Mouse (Mus musculus) liver, embryonic 13.5 days (tissue): ENCODE data around the gene Esrrb. TPM values are rescaled to one million over a fixed set of nuclear protein-coding genes. Genes with fewer than 3 reads are reported as not detected.
A peak's percentile ranks its signal among the peaks of the same experiment; 100 is the strongest.

Source experiments
- ATAC-seq: fragments of 200-750 bp; cut with Nextera tagmentation; 2 replicates; pipeline ENCODE4 v1.8.0; 2017; ENCODE audit warnings: low read depth, mild to moderate bottlenecking, moderate number of reproducible peaks, moderate library complexity
- DNase-seq: peaks from one replicate; pipeline ENCODE4 v3.0.0; 2022
- H3K27ac ChIP-seq: fragments of 300-500 bp; sonication (generic); 2 replicates; pipeline ENCODE4 v1.5.1; 2015; ENCODE audit warnings: moderate library complexity, mild to moderate bottlenecking, inconsistent platforms
- H3K27me3 ChIP-seq: fragments of 300-500 bp; sonication (generic); 2 replicates; pipeline ENCODE4 v1.6.1; 2015; ENCODE audit warnings: mild to moderate bottlenecking, inconsistent platforms
- H3K36me3 ChIP-seq: fragments of 300-500 bp; sonication (generic); 2 replicates; pipeline ENCODE4 v1.6.1; 2015; ENCODE audit warnings: mild to moderate bottlenecking, inconsistent platforms
- H3K4me1 ChIP-seq: fragments of 300-500 bp; sonication (generic); replicated peaks from 2 replicates; pipeline ENCODE4 v1.6.1; 2015; ENCODE audit warnings: inconsistent platforms
- H3K4me2 ChIP-seq: fragments of 300-500 bp; sonication (generic); 2 replicates; pipeline ENCODE4 v1.6.1; 2015; ENCODE audit warnings: inconsistent platforms, mild to moderate bottlenecking, moderate library complexity
- H3K4me3 ChIP-seq: fragments of 300-500 bp; sonication (generic); replicated peaks from 2 replicates; pipeline ENCODE4 v1.5.1; 2015; ENCODE audit warnings: mild to moderate bottlenecking, inconsistent platforms
- H3K9ac ChIP-seq: fragments of 300-500 bp; sonication (generic); 2 replicates; pipeline ENCODE4 v1.6.1; 2015; ENCODE audit warnings: mild to moderate bottlenecking, inconsistent platforms
- H3K9me3 ChIP-seq: fragments of 300-500 bp; sonication (generic); replicated peaks from 2 replicates; pipeline ENCODE4 v1.6.1; 2016; ENCODE audit warnings: inconsistent platforms
- WGBS: fragments of 180-500 bp; shearing (Covaris S2); methylation state at CpG from one replicate; pipeline ENCODE4 v1.1.7; 2015; ENCODE audit not compliant: insufficient replicate concordance; 5-methylcytosine and 5-hydroxymethylcytosine counted together
- polyA plus RNA-seq: library from polyadenylated mRNA; unstranded; fragments of >200 nt; fragmentation: Nextera tagmentation; extraction: Ambion mirVana; gene quantifications from 2 replicates; pipeline ENCODE4 v1.2.1, GENCODE M21; 2015

The Esrrb gene
- polyA plus RNA-seq: 0.07 TPM in 1 of 2 replicates, not detected in the other

- no peak for ATAC-seq
- no peak for DNase-seq
- Histone ChIP-seq H3K36me3 (no peaks in the 10 kb centered on the region), H3K9ac (no peak within 1 kb of the TSS), H3K4me1 (no peaks in the 10 kb centered on the region), H3K27ac (no peak within 1 kb of the TSS), H3K27me3 (peaks cover 20% of the 10 kb centered on the region), H3K4me3 (no peak within 1 kb of the TSS), H3K9me3 (no peaks in the 10 kb centered on the region), H3K4me2 (no peak within 1 kb of the TSS)
- 28% methylated on average over 22 of the region's 22 CpGs for WGBS
Measured at GRCm38 (mm10) chr12:86360696-86361631, at the start of gene Esrrb. Esrrb (plus strand) TSS chr12:86361117.

- no peaks in the 10 kb centered on the region for H3K27me3 ChIP-seq
- no peak overlapping the region for H3K4me3 ChIP-seq
- DNase-seq: no peak
- no peaks in the 10 kb centered on the region for H3K9me3 ChIP-seq
- H3K4me1 ChIP-seq: peaks cover 5% of the 10 kb centered on the region; the same call in 1 of the 2 replicates
- H3K27ac ChIP-seq: no peak overlapping the region
- whole genome bisulfite sequencing: 34% methylated on average over 12 of the region's 12 CpGs
- no peak for ATAC-seq
- peak overlapping the region; percentile 35 for H3K4me2 ChIP-seq
- H3K9ac ChIP-seq: no peak overlapping the region
- no peaks in the 10 kb centered on the region for H3K36me3 ChIP-seq
Measured at GRCm38 (mm10) chr12:86320629-86321028, 40.3 kb upstream of the Esrrb start.

- Histone ChIP-seq H3K27me3 (no peaks in the 10 kb centered on the region), H3K9me3 (no peaks in the 10 kb centered on the region), H3K36me3 (no peaks in the 10 kb centered on the region), H3K9ac (no peak overlapping the region), H3K4me2 (no peak overlapping the region), H3K4me3 (no peak overlapping the region), H3K4me1 (peaks cover 5% of the 10 kb centered on the region; the same call in 1 of the 2 replicates), H3K27ac (no peak overlapping the region)
- 25% methylated on average over 3 of the region's 3 CpGs for WGBS
- peak; percentile 10; the same call in 1 of the 2 replicates for ATAC-seq
- no peak for DNase-seq
Measured at GRCm38 (mm10) chr12:86324297-86324696, 36.6 kb upstream of the Esrrb start.

DNA sequence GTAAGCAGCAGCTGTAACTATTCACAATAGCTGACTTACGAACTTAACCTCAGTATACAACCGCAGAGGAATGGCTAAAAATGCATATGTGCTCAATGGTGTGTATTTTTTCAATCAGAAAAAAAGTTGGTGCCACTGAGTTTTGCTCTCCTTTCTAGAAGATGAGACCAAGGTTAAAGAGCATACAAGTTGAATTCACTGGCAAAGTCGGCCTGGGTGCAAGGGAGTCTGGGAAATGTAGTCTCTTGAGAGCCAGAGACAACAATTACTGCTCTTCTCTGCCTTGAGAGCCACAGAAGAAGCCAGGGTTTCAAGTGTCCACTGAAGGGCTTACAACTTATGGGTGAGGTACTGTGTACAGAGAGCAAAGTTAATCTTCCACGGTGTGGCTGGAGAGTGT is 31.1 kb upstream of the Esrrb start:
- ATAC-seq (no peak), DNase-seq (no peak)
- no peak overlapping the region for H3K4me3 ChIP-seq
- H3K9me3 ChIP-seq: no peaks in the 10 kb centered on the region
- no peaks in the 10 kb centered on the region for H3K4me1 ChIP-seq
- no peak overlapping the region for H3K4me2 ChIP-seq
- WGBS: 49% methylated on average over 4 of the region's 4 CpGs
- H3K27me3 ChIP-seq: no peaks in the 10 kb centered on the region
- no peak overlapping the region for H3K9ac ChIP-seq
- no peak overlapping the region for H3K27ac ChIP-seq
- H3K36me3 ChIP-seq: no peaks in the 10 kb centered on the region

- no peaks in the 10 kb centered on the region for H3K27me3 ChIP-seq
- no peaks in the 10 kb centered on the region for H3K36me3 ChIP-seq
- no peak overlapping the region for H3K9ac ChIP-seq
- DNase-seq: no peak
- WGBS: 75% methylated on average over 9 of the region's 9 CpGs
- no peak for ATAC-seq
- H3K27ac ChIP-seq: no peak overlapping the region
- H3K4me1 ChIP-seq: no peaks in the 10 kb centered on the region
- no peak overlapping the region for H3K4me2 ChIP-seq
- H3K4me3 ChIP-seq: no peak overlapping the region
- H3K9me3 ChIP-seq: no peaks in the 10 kb centered on the region
Measured at GRCm38 (mm10) chr12:86330684-86331083, 30.2 kb upstream of the Esrrb start.

DNA sequence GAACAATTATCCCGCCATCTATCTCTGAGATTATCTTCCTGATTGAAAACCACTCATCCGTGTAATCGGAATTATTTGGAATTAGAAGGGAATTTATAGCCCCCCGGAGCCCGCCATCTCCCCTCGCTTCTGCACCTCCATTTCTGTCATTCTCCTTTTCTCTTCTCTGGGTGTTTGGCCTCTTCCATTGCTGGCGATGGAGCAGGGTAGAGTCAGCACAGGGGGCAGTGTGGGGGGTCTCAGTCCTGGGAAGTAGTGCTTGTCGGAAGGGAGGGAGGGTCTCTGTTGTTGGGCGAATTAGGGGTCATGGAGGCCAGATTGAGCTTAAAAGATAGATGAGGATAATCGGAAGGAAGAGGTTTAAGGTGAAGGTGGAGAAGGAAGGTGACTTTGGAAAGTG is 29.7 kb upstream of the Esrrb start:
- no peaks in the 10 kb centered on the region for H3K36me3 ChIP-seq
- 64% methylated on average over 10 of the region's 10 CpGs for WGBS
- H3K4me1 ChIP-seq: no peaks in the 10 kb centered on the region
- no peak overlapping the region for H3K4me3 ChIP-seq
- DNase-seq (no peak), ATAC-seq (no peak)
- no peak overlapping the region for H3K9ac ChIP-seq
- H3K9me3 ChIP-seq: no peaks in the 10 kb centered on the region
- no peak overlapping the region for H3K4me2 ChIP-seq
- H3K27ac ChIP-seq: no peak overlapping the region
- H3K27me3 ChIP-seq: no peaks in the 10 kb centered on the region

DNA sequence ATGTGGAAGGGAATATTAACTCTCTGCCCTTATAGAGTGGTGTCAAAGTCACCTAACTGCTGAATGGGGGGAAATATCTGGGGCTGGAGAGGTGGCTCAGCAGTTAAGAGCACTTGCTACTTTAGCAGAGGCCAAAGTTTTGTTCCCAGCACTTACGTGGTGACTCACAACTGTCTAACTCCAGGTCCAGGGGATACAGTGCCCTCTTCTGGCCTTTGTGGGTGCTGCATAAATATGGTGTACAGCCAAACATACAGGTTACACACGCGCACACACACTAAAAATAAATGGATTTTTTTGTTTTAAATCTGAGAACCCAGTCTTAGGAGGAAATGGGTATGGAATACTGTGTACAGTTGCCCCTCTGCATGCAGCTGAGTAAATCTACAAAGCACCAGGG is 24.7 kb upstream of the Esrrb start:
- ATAC-seq: no peak
- no peak overlapping the region for H3K9ac ChIP-seq
- no peaks in the 10 kb centered on the region for H3K9me3 ChIP-seq
- no peak overlapping the region for H3K4me2 ChIP-seq
- no peaks in the 10 kb centered on the region for H3K4me1 ChIP-seq
- H3K27me3 ChIP-seq: no peaks in the 10 kb centered on the region
- no peak overlapping the region for H3K27ac ChIP-seq
- no peaks in the 10 kb centered on the region for H3K36me3 ChIP-seq
- 79% methylated on average over 3 of the region's 3 CpGs for WGBS
- H3K4me3 ChIP-seq: no peak overlapping the region
- DNase-seq: no peak

- no peaks in the 10 kb centered on the region for H3K36me3 ChIP-seq
Measured at GRCm38 (mm10) chr12:86336887-86337286, 24.0 kb upstream of the Esrrb start.

GRCm38 (mm10) chr12:86349477-86349876 is 11.4 kb upstream of the Esrrb start:
- Histone ChIP-seq H3K4me3 (no peak overlapping the region), H3K4me2 (no peak overlapping the region), H3K9me3 (no peaks in the 10 kb centered on the region), H3K36me3 (no peaks in the 10 kb centered on the region), H3K27ac (no peak overlapping the region), H3K4me1 (no peaks in the 10 kb centered on the region), H3K9ac (no peak overlapping the region), H3K27me3 (no peaks in the 10 kb centered on the region)
- 68% methylated on average over 8 of the region's 8 CpGs for WGBS
- DNase-seq (no peak), ATAC-seq (no peak)

More at GRCm38 (mm10) chr12:86336887-86337286, 24.0 kb upstream of the Esrrb start:
- no peak for DNase-seq
- H3K27ac ChIP-seq: no peak overlapping the region
- no peak overlapping the region for H3K4me3 ChIP-seq
- no peaks in the 10 kb centered on the region for H3K4me1 ChIP-seq
- H3K9me3 ChIP-seq: no peaks in the 10 kb centered on the region
- 36% methylated on average over 7 of the region's 7 CpGs for WGBS
- no peak overlapping the region for H3K4me2 ChIP-seq
- H3K9ac ChIP-seq: no peak overlapping the region
- no peak for ATAC-seq
- no peaks in the 10 kb centered on the region for H3K27me3 ChIP-seq

DNA sequence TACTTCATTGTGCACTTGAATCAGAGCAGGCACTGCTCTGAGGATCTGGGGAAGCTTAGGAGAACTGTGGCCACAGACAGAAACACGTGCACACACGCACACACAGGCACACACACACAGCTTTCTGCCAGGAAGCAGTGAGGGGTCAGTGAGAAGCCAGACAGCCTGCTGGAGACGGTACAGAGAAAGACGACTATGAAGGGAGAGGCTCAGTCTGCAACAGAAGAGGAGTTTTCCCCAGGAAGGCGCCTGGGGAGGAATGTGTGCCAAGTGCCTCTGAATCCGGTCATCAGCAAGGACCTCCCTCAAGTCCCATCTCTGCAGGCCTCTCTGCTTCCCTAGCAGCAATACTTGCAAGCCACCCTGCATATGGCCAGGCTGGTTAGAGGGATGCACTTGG is 1.5 kb upstream of the Esrrb start:
- Histone ChIP-seq H3K27me3 (peaks cover 15% of the 10 kb centered on the region), H3K4me3 (no peak overlapping the region), H3K27ac (no peak overlapping the region), H3K4me1 (no peaks in the 10 kb centered on the region), H3K36me3 (no peaks in the 10 kb centered on the region), H3K9me3 (no peaks in the 10 kb centered on the region), H3K9ac (no peak overlapping the region), H3K4me2 (no peak overlapping the region)
- 47% methylated on average over 6 of the region's 6 CpGs for WGBS
- DNase-seq (no peak), ATAC-seq (no peak)

- Histone ChIP-seq H3K9ac (no peak overlapping the region), H3K4me2 (no peak overlapping the region), H3K9me3 (no peaks in the 10 kb centered on the region), H3K36me3 (no peaks in the 10 kb centered on the region), H3K27me3 (peaks cover 16% of the 10 kb centered on the region), H3K27ac (no peak overlapping the region), H3K4me1 (no peaks in the 10 kb centered on the region), H3K4me3 (no peak overlapping the region)
- ATAC-seq (no peak), DNase-seq (no peak)
- 60% methylated on average over 8 of the region's 8 CpGs for WGBS
Measured at GRCm38 (mm10) chr12:86359873-86360272, 1.0 kb upstream of the Esrrb start.

GRCm38 (mm10) chr12:86364285-86364684 is 3.4 kb downstream of the Esrrb start:
- 12% methylated on average over 5 of the region's 5 CpGs for WGBS
- Histone ChIP-seq H3K4me1 (no peaks in the 10 kb centered on the region), H3K4me2 (no peak overlapping the region), H3K4me3 (no peak overlapping the region), H3K9me3 (no peaks in the 10 kb centered on the region), H3K27me3 (peaks cover 20% of the 10 kb centered on the region), H3K36me3 (no peaks in the 10 kb centered on the region), H3K9ac (no peak overlapping the region), H3K27ac (no peak overlapping the region)
- no peak for ATAC-seq
- no peak for DNase-seq
